ENCODE assay signal across 16 mouse cellular contexts in the genomic region with DNA sequence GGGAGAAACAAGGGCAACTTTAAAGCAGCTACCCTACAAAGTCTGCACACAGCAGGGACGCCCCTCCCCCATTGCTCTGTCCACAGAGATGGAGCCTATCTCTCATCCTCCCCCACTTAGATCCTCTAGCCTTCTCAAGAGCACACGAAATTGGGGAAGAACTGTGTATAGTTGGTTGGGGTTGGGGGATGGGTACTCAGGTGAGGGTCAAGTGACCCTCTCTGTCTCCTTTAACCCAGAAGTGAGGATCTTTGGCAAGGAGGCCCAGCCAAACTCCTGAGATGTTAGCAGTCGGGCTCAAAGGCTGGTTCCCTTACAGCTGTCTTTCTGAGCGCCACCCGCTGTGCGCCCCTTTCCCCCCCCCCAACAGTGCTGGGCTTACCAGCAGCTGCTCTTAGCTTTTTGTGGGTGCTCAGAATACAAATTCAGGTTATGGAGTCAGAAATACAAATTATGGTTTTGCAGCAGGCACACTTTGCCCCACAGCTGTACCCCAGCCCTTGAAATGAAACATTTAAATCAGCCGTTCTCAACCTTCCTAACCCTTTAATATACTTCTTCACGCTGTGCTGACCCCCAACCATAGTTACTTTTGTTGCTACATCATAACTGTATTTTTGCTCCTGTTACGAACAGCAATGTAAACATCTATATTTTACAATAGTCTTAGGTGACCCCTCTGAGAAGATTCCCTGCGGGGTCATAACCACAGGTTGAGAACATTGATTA. TPM values are rescaled to one million over a fixed set of nuclear protein-coding genes. Genes with fewer than 3 reads are reported as not detected.
DNase-seq lines count a peak whose midpoint lies in the region; ATAC-seq and TF ChIP-seq lines count a peak whose summit lies in the region.
"Had no signal": no experiment of that assay in that cellular context is flagged by ENCODE, and none has a peak within 500 bp of the region (broad histone marks: within the 10 kb centered on the region; RNA-seq: fewer than 3 reads in every experiment).

No protein-coding gene starts in this region.

- WGBS in limb, embryonic 14.5 days: 35% methylated on average over 10 of the region's 10 CpGs
- WGBS in limb, embryonic 10.5 days: 43% methylated on average over 10 of the region's 10 CpGs

- H3K4me3 ChIP-seq in limb, embryonic 14.5 days (replicated peaks; ENCODE audit: low read length): no peak overlapping the region
- no peak overlapping the region for H3K4me3 ChIP-seq in limb, embryonic 10.5 days
- H3K4me3 ChIP-seq: erythroblast, embryonic 14.5 days; heart, embryonic 10.5 days; layer of hippocampus, adult 2 months; liver, embryonic 13.5 days had no signal

- no peak overlapping the region for H3K27ac ChIP-seq in limb, embryonic 14.5 days (replicated peaks; ENCODE audit: low read depth, low read length)
- no peak overlapping the region for H3K27ac ChIP-seq in limb, embryonic 10.5 days
- H3K27ac ChIP-seq: layer of hippocampus, adult 2 months; liver, embryonic 13.5 days had no signal

- no peaks in the 10 kb centered on the region for H3K9me3 ChIP-seq in limb, embryonic 14.5 days (ENCODE audit: control insufficient read depth, low read length)
- H3K9me3 ChIP-seq in limb, embryonic 10.5 days (replicated peaks): no peaks in the 10 kb centered on the region
- H3K9me3 ChIP-seq: heart, embryonic 10.5 days; liver, embryonic 13.5 days had no signal

- intact Hi-C loops in heart, postnatal 25 days (cut with DNase I): no loop called here

- no peaks in the 10 kb centered on the region for H3K4me1 ChIP-seq in limb, embryonic 14.5 days (ENCODE audit: control insufficient read depth, insufficient read depth, low read length)
- H3K4me1 ChIP-seq in limb, embryonic 10.5 days: peaks cover 33% of the 10 kb centered on the region

- no peaks in the 10 kb centered on the region for H3K27me3 ChIP-seq in limb, embryonic 14.5 days (ENCODE audit: control insufficient read depth, insufficient read depth, low read length)
- H3K27me3 ChIP-seq in limb, embryonic 10.5 days (ENCODE audit: low read depth, poor library complexity, severe bottlenecking): no peaks in the 10 kb centered on the region
- H3K27me3 ChIP-seq in splenic B cell, adult 2 months (ENCODE audit: control insufficient read depth, insufficient read depth, low read length, poor library complexity, severe bottlenecking): no peaks in the 10 kb centered on the region
- H3K27me3 ChIP-seq: liver, embryonic 13.5 days had no signal

- no peaks in the 10 kb centered on the region for H3K36me3 ChIP-seq in limb, embryonic 14.5 days (ENCODE audit: control insufficient read depth, insufficient read depth, low read length)
- no peaks in the 10 kb centered on the region for H3K36me3 ChIP-seq in limb, embryonic 10.5 days
- H3K36me3 ChIP-seq in splenic B cell, adult 2 months (ENCODE audit: control insufficient read depth, insufficient read depth, low read length, poor library complexity, severe bottlenecking): no peaks in the 10 kb centered on the region; the same call in 1 of the 2 replicates
- H3K36me3 ChIP-seq: heart, embryonic 10.5 days; liver, embryonic 13.5 days had no signal

- TF ChIP-seq POLR2A in limb, embryonic 14.5 days (IDR thresholded peaks at IDR 0.05; ENCODE audit: borderline replicate concordance, extremely low read depth, insufficient read depth, insufficient read length): no peak

- ATAC-seq in limb, embryonic 14.5 days (ENCODE audit: low FRiP score, low read depth): 0 out of 2 replicates have a peak, but pooled peaks have one; percentile 41

- no peak overlapping the region for H3K9ac ChIP-seq in limb, embryonic 14.5 days (ENCODE audit: low read depth, low read length, severe bottlenecking)
- H3K9ac ChIP-seq: liver, embryonic 13.5 days had no signal

- DNase-seq in limb, embryonic 14.5 days (ENCODE audit: low spot score): no peak
- no peak for DNase-seq in limb, embryonic 10.5 days (ENCODE audit: low spot score)
- peak; percentile 66 to 69 for DNase-seq in B cell, adult 2 months
- DNase-seq in R1 (ENCODE audit: low read depth, low spot score): peak; percentile 49
- peak; percentile 55 for DNase-seq in splenic B cell, adult 2 months (ENCODE audit: low read depth, low spot score)
- no peak for DNase-seq in yolk sac, embryonic 10.5 days (ENCODE audit: low spot score)
- no peak for DNase-seq in heart, adult 9 months (ENCODE audit: low spot score in 2 of 2)
- DNase-seq in heart, postnatal 25 days (ENCODE audit: low spot score): no peak
- DNase-seq: cerebellum, adult 2 months; gastrocnemius, postnatal 10 days; kidney, adult 18-20 months; liver, embryonic 13.5 days; lung, postnatal 14 days had no signal

- H3K4me2 ChIP-seq in limb, embryonic 14.5 days (replicated peaks; ENCODE audit: low read depth, low read length, severe bottlenecking): no peak overlapping the region
- H3K4me2 ChIP-seq: liver, embryonic 13.5 days had no signal

RNA-seq across cellular contexts. Expression of a gene that starts 50.1 kb away (rescaled TPM):
- 25.6 and 33.9 TPM in 2 replicates for polyA plus RNA-seq in limb, embryonic 14.5 days (2012; rRNA removed)
- 38.6 and 40.3 TPM in 2 replicates for polyA plus RNA-seq in limb, embryonic 14.5 days (2014; fragmentation: Nextera tagmentation; extraction: Ambion mirVana)
- 41.2 and 43.8 TPM in 2 replicates for polyA plus RNA-seq in limb, embryonic 10.5 days (2016; fragmentation: Nextera tagmentation; extraction: Ambion mirVana)
- total RNA-seq in heart, postnatal 25 days (2021): 10 to 100 TPM; 28.8 to 33.2 TPM

Comparison
In these comparisons a context has a peak if more than half of its experiments do, and no peak if none do; other contexts are left out.
1. DNase-seq: peak in B cell, adult 2 months (2 of 2), R1 (single experiment) and splenic B cell, adult 2 months (single experiment); none in limb, embryonic 14.5 days (single experiment), limb, embryonic 10.5 days (single experiment), yolk sac, embryonic 10.5 days (single experiment), heart, adult 9 months (0 of 2) and heart, postnatal 25 days (single experiment).